Mouse (Mus musculus) intestine, embryonic 16.5 days (tissue): ENCODE data around the gene Mlph. TPM values are rescaled to one million over a fixed set of nuclear protein-coding genes. Genes with fewer than 3 reads are reported as not detected.

Experiments used
- ATAC-seq: fragments of 200-750 bp; cut with Nextera tagmentation; 2 replicates; pipeline ENCODE4 v1.8.0; 2017; ENCODE audit warnings: moderate TSS enrichment, moderate library complexity
- H3K27ac ChIP-seq: fragments of 300-500 bp; sonication (generic); 2 replicates; pipeline ENCODE4 v1.5.1; 2014; ENCODE audit warnings: mild to moderate bottlenecking, low read length
- H3K27me3 ChIP-seq: fragments of 300-500 bp; sonication (generic); replicated peaks from 2 replicates; pipeline ENCODE4 v1.6.1; 2014; ENCODE audit warnings: low read length, control low read depth, mixed read lengths; ENCODE audit not compliant: control insufficient read depth, insufficient read depth
- H3K36me3 ChIP-seq: fragments of 300-500 bp; sonication (generic); 2 replicates; pipeline ENCODE4 v1.6.1; 2014; ENCODE audit warnings: low read length, control low read depth; ENCODE audit not compliant: control insufficient read depth, insufficient read depth
- H3K4me1 ChIP-seq: fragments of 300-500 bp; sonication (generic); 2 replicates; pipeline ENCODE4 v1.6.1; 2014; ENCODE audit warnings: low read length, control low read depth, mixed read lengths; ENCODE audit not compliant: control insufficient read depth, insufficient read depth
- H3K4me2 ChIP-seq: fragments of 300-500 bp; sonication (generic); 2 replicates; pipeline ENCODE4 v1.6.1; 2014; ENCODE audit warnings: low read depth, low read length, control low read depth
- H3K4me3 ChIP-seq: fragments of 300-500 bp; sonication (generic); 2 replicates; pipeline ENCODE4 v1.5.1; 2014; ENCODE audit warnings: mild to moderate bottlenecking, low read length
- H3K9ac ChIP-seq: fragments of 300-500 bp; sonication (generic); 2 replicates; pipeline ENCODE4 v1.6.1; 2014; ENCODE audit warnings: low read depth, low read length
- H3K9me3 ChIP-seq: fragments of 300-500 bp; sonication (generic); 2 replicates; pipeline ENCODE4 v1.6.1; 2016; ENCODE audit warnings: low read length, control low read depth; ENCODE audit not compliant: control insufficient read depth
- WGBS: fragments of 180-500 bp; shearing (Covaris S2); extraction: QIAGEN DNeasy Blood & Tissue Kit; methylation state at CpG from one replicate; pipeline ENCODE4 v1.1.7; 2014; 5-methylcytosine and 5-hydroxymethylcytosine counted together
- polyA plus RNA-seq: library from polyadenylated mRNA; unstranded; fragments of >200 nt; fragmentation: Nextera tagmentation; extraction: Ambion mirVana; gene quantifications from 2 replicates; pipeline ENCODE4 v1.2.1, GENCODE M21; 2015

Mlph gene
- polyA plus RNA-seq, 1 experiment from 2014 or later = 3.2 TPM

- Histone ChIP-seq H3K36me3 (no peaks in the 10 kb centered on the region), H3K4me2 (no peak overlapping the region), H3K27me3 (no peaks in the 10 kb centered on the region), H3K9ac (peak overlapping the region; percentile 42; the same call in 1 of the 2 replicates), H3K4me1 (peaks cover 29% of the 10 kb centered on the region), H3K27ac (no peak overlapping the region), H3K9me3 (no peaks in the 10 kb centered on the region), H3K4me3 (no peak overlapping the region)
- WGBS = 20% methylated on average over 9 of the region's 9 CpGs
- peak; percentile 45 for ATAC-seq
These were observed 58.2 kb downstream of the Mlph start for GRCm38 (mm10) chr1:90972911-90973573.

- peak; percentile 2; the same call in 1 of the 2 replicates for ATAC-seq
- Histone ChIP-seq H3K36me3 (no peaks in the 10 kb centered on the region), H3K4me2 (no peak overlapping the region), H3K27me3 (no peaks in the 10 kb centered on the region), H3K27ac (no peak overlapping the region), H3K4me3 (no peak overlapping the region), H3K4me1 (peaks cover 28% of the 10 kb centered on the region), H3K9ac (peak overlapping the region; percentile 42; the same call in 1 of the 2 replicates), H3K9me3 (no peaks in the 10 kb centered on the region)
- WGBS = 71% methylated on average over 2 of the region's 2 CpGs
These were observed 58.7 kb downstream of the Mlph start for GRCm38 (mm10) chr1:90973574-90973911.

- Histone ChIP-seq H3K4me1 (peaks cover 19% of the 10 kb centered on the region), H3K27ac (no peak overlapping the region), H3K9ac (no peak overlapping the region), H3K4me3 (no peak overlapping the region), H3K4me2 (no peak overlapping the region), H3K9me3 (no peaks in the 10 kb centered on the region), H3K27me3 (no peaks in the 10 kb centered on the region), H3K36me3 (no peaks in the 10 kb centered on the region)
- 39% methylated on average over 12 of the region's 12 CpGs for WGBS
- ATAC-seq = no peak
These were observed 60.2 kb downstream of the Mlph start for GRCm38 (mm10) chr1:90974906-90975649.

GRCm38 (mm10) chr1:90975960-90976359 is 61.1 kb downstream of the Mlph start:
- 90% methylated on average over 4 of the region's 4 CpGs for WGBS
- H3K27ac ChIP-seq = no peak overlapping the region

GRCm38 (mm10) chr1:90980638-90981330 is 65.9 kb downstream of the Mlph start:
- Histone ChIP-seq H3K4me2 (no peak overlapping the region), H3K27me3 (no peaks in the 10 kb centered on the region), H3K4me3 (no peak overlapping the region), H3K4me1 (0 out of 2 replicates have a peak, but pooled peaks cover 4% of the 10 kb centered on the region), H3K9me3 (no peaks in the 10 kb centered on the region), H3K9ac (no peak overlapping the region), H3K27ac (0 out of 2 replicates have a peak overlapping the region, but pooled peaks have one; percentile 35), H3K36me3 (no peaks in the 10 kb centered on the region)
- ATAC-seq = peak; percentile 60; the same call in 1 of the 2 replicates
- 57% methylated on average over 10 of the region's 10 CpGs for WGBS

More at GRCm38 (mm10) chr1:90975960-90976359, 61.1 kb downstream of the Mlph start:
- Histone ChIP-seq H3K4me3 (no peak overlapping the region), H3K9me3 (no peaks in the 10 kb centered on the region), H3K4me2 (no peak overlapping the region), H3K9ac (no peak overlapping the region), H3K36me3 (no peaks in the 10 kb centered on the region), H3K4me1 (peaks cover 19% of the 10 kb centered on the region), H3K27me3 (no peaks in the 10 kb centered on the region)
- no peak for ATAC-seq

GRCm38 (mm10) chr1:90981346-90981745 is 66.5 kb downstream of the Mlph start:
- Histone ChIP-seq H3K27ac (no peak overlapping the region), H3K27me3 (no peaks in the 10 kb centered on the region), H3K9me3 (no peaks in the 10 kb centered on the region), H3K36me3 (no peaks in the 10 kb centered on the region), H3K4me3 (no peak overlapping the region), H3K4me1 (0 out of 2 replicates have a peak, but pooled peaks cover 4% of the 10 kb centered on the region), H3K4me2 (no peak overlapping the region), H3K9ac (no peak overlapping the region)
- ATAC-seq = no peak
- WGBS = 70% methylated on average over 3 of the region's 3 CpGs

GRCm38 (mm10) chr1:90995916-90996315 is 81.0 kb downstream of the Mlph start:
- peaks cover 10% of the 10 kb centered on the region; the same call in 1 of the 2 replicates for H3K4me1 ChIP-seq
- no peaks in the 10 kb centered on the region for H3K36me3 ChIP-seq
- H3K4me2 ChIP-seq = no peak overlapping the region
- no peak overlapping the region for H3K27ac ChIP-seq
- ATAC-seq = no peak
- H3K4me3 ChIP-seq = no peak overlapping the region
- H3K27me3 ChIP-seq = no peaks in the 10 kb centered on the region; the same call in 1 of the 2 replicates
- 83% methylated on average over 1 of the region's 1 CpGs for WGBS
- H3K9ac ChIP-seq = no peak overlapping the region
- peaks cover 4% of the 10 kb centered on the region; the same call in 1 of the 2 replicates for H3K9me3 ChIP-seq

- no peak overlapping the region for H3K4me2 ChIP-seq
- H3K4me1 ChIP-seq = peaks cover 10% of the 10 kb centered on the region; the same call in 1 of the 2 replicates
- ATAC-seq = no peak
- H3K27ac ChIP-seq = no peak overlapping the region
- no peak overlapping the region for H3K4me3 ChIP-seq
- peaks cover 4% of the 10 kb centered on the region; the same call in 1 of the 2 replicates for H3K9me3 ChIP-seq
- 52% methylated on average over 4 of the region's 4 CpGs for WGBS
- no peaks in the 10 kb centered on the region; the same call in 1 of the 2 replicates for H3K27me3 ChIP-seq
- H3K9ac ChIP-seq = no peak overlapping the region
- H3K36me3 ChIP-seq = no peaks in the 10 kb centered on the region
These were observed 82.3 kb downstream of the Mlph start for GRCm38 (mm10) chr1:90997136-90997535.

- ATAC-seq = no peak
- Histone ChIP-seq H3K9ac (0 out of 2 replicates have a peak overlapping the region, but pooled peaks have one; percentile 91), H3K9me3 (peaks cover 4% of the 10 kb centered on the region; the same call in 1 of the 2 replicates), H3K27ac (no peak overlapping the region), H3K4me3 (no peak overlapping the region), H3K36me3 (no peaks in the 10 kb centered on the region), H3K4me2 (no peak overlapping the region), H3K27me3 (no peaks in the 10 kb centered on the region; the same call in 1 of the 2 replicates), H3K4me1 (peaks cover 10% of the 10 kb centered on the region; the same call in 1 of the 2 replicates)
- 82% methylated on average over 5 of the region's 5 CpGs for WGBS
These were observed 82.8 kb downstream of the Mlph start for GRCm38 (mm10) chr1:90997641-90998040.
